Mouse (Mus musculus) forebrain, embryonic 15.5 days (tissue): Measurements from ENCODE around the gene Haus8. TPM values are rescaled to one million over a fixed set of nuclear protein-coding genes. Genes with fewer than 3 reads are reported as not detected.
"Not testable (repeated sequence)": the region's sequence is repeated elsewhere in the genome, so short reads cannot be mapped to it uniquely, and the experiment has no call there.

Source experiments
- ATAC-seq: fragments of 200-750 bp; cut with Nextera tagmentation; replicated peaks from 2 replicates; pipeline ENCODE4 v1.8.0; 2017; ENCODE audit warnings: mild to moderate bottlenecking, moderate TSS enrichment, moderate library complexity
- H3K27ac ChIP-seq: fragments of 300-500 bp; sonication (generic); replicated peaks from 2 replicates; pipeline ENCODE4 v1.5.1; 2015; ENCODE audit warnings: mild to moderate bottlenecking, inconsistent platforms
- H3K27me3 ChIP-seq: fragments of 300-500 bp; sonication (generic); 2 replicates; pipeline ENCODE4 v1.6.1; 2015; ENCODE audit warnings: inconsistent platforms
- H3K36me3 ChIP-seq: fragments of 300-500 bp; sonication (generic); 2 replicates; pipeline ENCODE4 v1.6.1; 2015; ENCODE audit warnings: mild to moderate bottlenecking, inconsistent platforms
- H3K4me1 ChIP-seq: fragments of 300-500 bp; sonication (generic); 2 replicates; pipeline ENCODE4 v1.6.1; 2015; ENCODE audit warnings: inconsistent platforms
- H3K4me2 ChIP-seq: fragments of 300-500 bp; sonication (generic); replicated peaks from 2 replicates; pipeline ENCODE4 v1.6.1; 2015; ENCODE audit warnings: mild to moderate bottlenecking, inconsistent platforms
- H3K4me3 ChIP-seq: fragments of 300-500 bp; sonication (generic); 2 replicates; pipeline ENCODE4 v1.5.1; 2015; ENCODE audit warnings: mild to moderate bottlenecking, inconsistent platforms
- H3K9ac ChIP-seq: fragments of 300-500 bp; sonication (generic); replicated peaks from 2 replicates; pipeline ENCODE4 v1.6.1; 2015; ENCODE audit warnings: mild to moderate bottlenecking, inconsistent platforms
- H3K9me3 ChIP-seq: fragments of 300-500 bp; sonication (generic); 2 replicates; pipeline ENCODE4 v1.6.1; 2016; ENCODE audit warnings: inconsistent platforms
- WGBS: fragments of 180-500 bp; shearing (Covaris S2); methylation state at CpG from one replicate; pipeline ENCODE4 v1.1.7; 2015; ENCODE audit warnings: mixed read lengths; 5-methylcytosine and 5-hydroxymethylcytosine counted together
- polyA plus RNA-seq: library from polyadenylated mRNA; unstranded; fragments of >200 nt; fragmentation: Nextera tagmentation; extraction: Ambion mirVana; gene quantifications from 2 replicates; pipeline ENCODE4 v1.2.1, GENCODE M21; 2015

Gene Haus8
- polyA plus RNA-seq, 1 experiment from 2014 or later: 53.5 TPM

- 82% methylated on average over 1 of the region's 1 CpGs for WGBS
- not testable (repeated sequence) for H3K9ac ChIP-seq, H3K4me2 ChIP-seq, H3K27me3 ChIP-seq, ATAC-seq, H3K9me3 ChIP-seq, H3K4me3 ChIP-seq, H3K27ac ChIP-seq, H3K36me3 ChIP-seq, H3K4me1 ChIP-seq
Measured at GRCm38 (mm10) chr8:71281731-71282130, 9.0 kb upstream of the Haus8 start.

- not testable (repeated sequence) for H3K4me2 ChIP-seq, ATAC-seq
Measured at GRCm38 (mm10) chr8:71279409-71279808, 6.7 kb upstream of the Haus8 start.

GRCm38 (mm10) chr8:71276166-71276565 lies 3.4 kb upstream of the Haus8 start:
- H3K9ac ChIP-seq: no peak overlapping the region
- no peak for ATAC-seq
- no peak overlapping the region for H3K27ac ChIP-seq
- H3K9me3 ChIP-seq: no peaks in the 10 kb centered on the region
- H3K36me3 ChIP-seq: no peaks in the 10 kb centered on the region; the same call in 1 of the 2 replicates
- no peaks in the 10 kb centered on the region for H3K27me3 ChIP-seq
- H3K4me3 ChIP-seq: no peak overlapping the region
- peaks cover 30% of the 10 kb centered on the region for H3K4me1 ChIP-seq
- no peak overlapping the region for H3K4me2 ChIP-seq
- WGBS: 86% methylated on average over 3 of the region's 3 CpGs

More at GRCm38 (mm10) chr8:71279409-71279808, 6.7 kb upstream of the Haus8 start:
- H3K4me1 ChIP-seq: peaks cover 11% of the 10 kb centered on the region
- not testable (repeated sequence) for H3K9me3 ChIP-seq, H3K27me3 ChIP-seq, H3K9ac ChIP-seq, H3K4me3 ChIP-seq, H3K36me3 ChIP-seq, H3K27ac ChIP-seq
- WGBS: 96% methylated on average over 1 of the region's 1 CpGs

- ATAC-seq: no peak
- no peak overlapping the region for H3K4me2 ChIP-seq
Measured at GRCm38 (mm10) chr8:71274478-71274877, 1.7 kb upstream of the Haus8 start.

GRCm38 (mm10) chr8:71273151-71273510 lies 397 bp upstream of the Haus8 start:
- H3K9me3 ChIP-seq: no peaks in the 10 kb centered on the region
- no peaks in the 10 kb centered on the region; the same call in 1 of the 2 replicates for H3K36me3 ChIP-seq
- no peaks in the 10 kb centered on the region for H3K27me3 ChIP-seq
- H3K4me1 ChIP-seq: peaks cover 34% of the 10 kb centered on the region
- H3K4me3 ChIP-seq: peak overlapping the region; percentile 76
- ATAC-seq: no peak
- H3K9ac ChIP-seq: peak overlapping the region; percentile 65
- WGBS: under 1% methylated on average over 14 of the region's 14 CpGs
- H3K4me2 ChIP-seq: peak overlapping the region; percentile 64
- peak overlapping the region; percentile 82 for H3K27ac ChIP-seq

More at GRCm38 (mm10) chr8:71274478-71274877, 1.7 kb upstream of the Haus8 start:
- H3K4me1 ChIP-seq: peaks cover 34% of the 10 kb centered on the region
- H3K27ac ChIP-seq: no peak overlapping the region
- no peaks in the 10 kb centered on the region; the same call in 1 of the 2 replicates for H3K36me3 ChIP-seq
- no peaks in the 10 kb centered on the region for H3K9me3 ChIP-seq
- H3K27me3 ChIP-seq: no peaks in the 10 kb centered on the region
- H3K4me3 ChIP-seq: no peak overlapping the region
- no peak overlapping the region for H3K9ac ChIP-seq

- Histone ChIP-seq H3K4me1 (peaks cover 34% of the 10 kb centered on the region), H3K9ac (peak overlapping the region; percentile 71), H3K4me3 (peak overlapping the region; percentile 76), H3K4me2 (peak overlapping the region; percentile 64), H3K36me3 (no peaks in the 10 kb centered on the region; the same call in 1 of the 2 replicates), H3K27ac (peak overlapping the region; percentile 82; the same call in 1 of the 2 replicates), H3K9me3 (no peaks in the 10 kb centered on the region), H3K27me3 (no peaks in the 10 kb centered on the region)
- peak; percentile 9; the same call in 1 of the 2 replicates for ATAC-seq
- WGBS: 20% methylated on average over 5 of the region's 5 CpGs
Measured at GRCm38 (mm10) chr8:71271630-71272029, 1.1 kb downstream of the Haus8 start.

GRCm38 (mm10) chr8:71268286-71268685 lies 4.4 kb downstream of the Haus8 start:
- not testable (repeated sequence) for H3K9me3 ChIP-seq, H3K4me2 ChIP-seq, H3K36me3 ChIP-seq, H3K4me3 ChIP-seq, ATAC-seq, H3K27me3 ChIP-seq, H3K27ac ChIP-seq, H3K9ac ChIP-seq
- 98% methylated on average over 6 of the region's 6 CpGs for WGBS
- peaks cover 12% of the 10 kb centered on the region for H3K4me1 ChIP-seq

GRCm38 (mm10) chr8:71267690-71268089 lies 5.0 kb downstream of the Haus8 start:
- Histone ChIP-seq H3K9ac (no peak overlapping the region), H3K36me3 (peaks cover 4% of the 10 kb centered on the region; the same call in 1 of the 2 replicates), H3K9me3 (no peaks in the 10 kb centered on the region), H3K27ac (no peak overlapping the region), H3K27me3 (no peaks in the 10 kb centered on the region), H3K4me1 (peaks cover 10% of the 10 kb centered on the region), H3K4me2 (no peak overlapping the region), H3K4me3 (no peak overlapping the region)
- no peak for ATAC-seq
- 99% methylated on average over 2 of the region's 2 CpGs for WGBS

- ATAC-seq: no peak
- Histone ChIP-seq H3K4me3 (no peak overlapping the region), H3K4me2 (no peak overlapping the region), H3K36me3 (peaks cover 19% of the 10 kb centered on the region; the same call in 1 of the 2 replicates), H3K9me3 (no peaks in the 10 kb centered on the region), H3K27me3 (no peaks in the 10 kb centered on the region), H3K27ac (no peak overlapping the region), H3K4me1 (no peaks in the 10 kb centered on the region), H3K9ac (no peak overlapping the region)
Measured at GRCm38 (mm10) chr8:71261234-71261633, 11.5 kb downstream of the Haus8 start.

- Histone ChIP-seq H3K4me2 (no peak overlapping the region), H3K9me3 (no peaks in the 10 kb centered on the region), H3K27me3 (no peaks in the 10 kb centered on the region), H3K4me1 (no peaks in the 10 kb centered on the region), H3K4me3 (no peak overlapping the region), H3K27ac (no peak overlapping the region), H3K36me3 (peaks cover 39% of the 10 kb centered on the region), H3K9ac (no peak overlapping the region)
- WGBS: 89% methylated on average over 3 of the region's 3 CpGs
- no peak for ATAC-seq
Measured at GRCm38 (mm10) chr8:71256545-71257232, 16.0 kb downstream of the Haus8 start.

- no peak overlapping the region for H3K4me2 ChIP-seq
- H3K27me3 ChIP-seq: no peaks in the 10 kb centered on the region
- H3K27ac ChIP-seq: no peak overlapping the region
- no peaks in the 10 kb centered on the region for H3K4me1 ChIP-seq
- peaks cover 14% of the 10 kb centered on the region for H3K36me3 ChIP-seq
- no peak overlapping the region for H3K4me3 ChIP-seq
- WGBS: 100% methylated on average over 1 of the region's 1 CpGs
- H3K9ac ChIP-seq: no peak overlapping the region
- H3K9me3 ChIP-seq: no peaks in the 10 kb centered on the region
- no peak for ATAC-seq
Measured at GRCm38 (mm10) chr8:71248203-71248602, 24.5 kb downstream of the Haus8 start.

- ATAC-seq: no peak
- no peaks in the 10 kb centered on the region for H3K4me1 ChIP-seq
- H3K9ac ChIP-seq: no peak overlapping the region
- H3K4me2 ChIP-seq: no peak overlapping the region
- 86% methylated on average over 2 of the region's 2 CpGs for WGBS
- H3K36me3 ChIP-seq: no peaks in the 10 kb centered on the region
- H3K4me3 ChIP-seq: no peak overlapping the region
- H3K27me3 ChIP-seq: no peaks in the 10 kb centered on the region
- H3K27ac ChIP-seq: no peak overlapping the region
- no peaks in the 10 kb centered on the region for H3K9me3 ChIP-seq
Measured at GRCm38 (mm10) chr8:71242757-71243156, 30.0 kb downstream of the Haus8 start.

GRCm38 (mm10) chr8:71224560-71224959 lies 48.2 kb downstream of the Haus8 start:
- no peak for ATAC-seq
- no peak overlapping the region for H3K9ac ChIP-seq
- H3K4me1 ChIP-seq: no peaks in the 10 kb centered on the region

More at GRCm38 (mm10) chr8:71224560-71224959, 48.2 kb downstream of the Haus8 start:
- Histone ChIP-seq H3K4me3 (no peak overlapping the region), H3K4me2 (no peak overlapping the region), H3K27ac (no peak overlapping the region), H3K9me3 (no peaks in the 10 kb centered on the region), H3K27me3 (no peaks in the 10 kb centered on the region), H3K36me3 (no peaks in the 10 kb centered on the region)
- WGBS: 49% methylated on average over 2 of the region's 2 CpGs
